Mouse (Mus musculus): Measurements from ENCODE around the gene Klhl36. TPM values are rescaled to one million over a fixed set of nuclear protein-coding genes. Genes with fewer than 3 reads are reported as not detected.

Klhl36 gene
- polyA plus RNA-seq, 1 experiment from 2014 or later, result 14.7 TPM

- no peak overlapping the region for H3K9ac ChIP-seq
- no peaks in the 10 kb centered on the region for H3K27me3 ChIP-seq
- no peak overlapping the region for H3K4me3 ChIP-seq
- ATAC-seq (ENCODE audit: borderline replicate concordance, extremely low read depth, low FRiP score, low TSS enrichment), result no peak
- 63% methylated on average over 5 of the region's 5 CpGs for WGBS
- no peaks in the 10 kb centered on the region for H3K9me3 ChIP-seq
- no peak overlapping the region for H3K4me2 ChIP-seq
- peak overlapping the region; percentile 43; the same call in 1 of the 2 replicates for H3K27ac ChIP-seq
- H3K4me1 ChIP-seq, result peaks cover 71% of the 10 kb centered on the region
- 0 out of 2 replicates have a peak, but pooled peaks cover 4% of the 10 kb centered on the region for H3K36me3 ChIP-seq
Observed at GRCm38 (mm10) chr8:119826982-119827381, 35.1 kb upstream of the Klhl36 start.

GRCm38 (mm10) chr8:119827721-119828153 lies 34.3 kb upstream of the Klhl36 start:
- H3K27me3 ChIP-seq, result no peaks in the 10 kb centered on the region
- H3K4me3 ChIP-seq, result no peak overlapping the region
- peaks cover 78% of the 10 kb centered on the region for H3K4me1 ChIP-seq
- no peak for ATAC-seq (ENCODE audit: borderline replicate concordance, extremely low read depth, low FRiP score, low TSS enrichment)
- peak overlapping the region; percentile 43 for H3K27ac ChIP-seq
- H3K36me3 ChIP-seq, result no peaks in the 10 kb centered on the region
- 27% methylated on average over 4 of the region's 4 CpGs for WGBS
- no peak overlapping the region for H3K9ac ChIP-seq
- H3K9me3 ChIP-seq, result no peaks in the 10 kb centered on the region
- no peak overlapping the region for H3K4me2 ChIP-seq

- no peaks in the 10 kb centered on the region for H3K27me3 ChIP-seq
- no peaks in the 10 kb centered on the region for H3K36me3 ChIP-seq
- 63% methylated on average over 10 of the region's 10 CpGs for WGBS
- no peak for ATAC-seq (ENCODE audit: borderline replicate concordance, extremely low read depth, low FRiP score, low TSS enrichment)
- no peak overlapping the region for H3K4me3 ChIP-seq
- no peak overlapping the region for H3K4me2 ChIP-seq
- no peak overlapping the region for H3K27ac ChIP-seq
- no peak overlapping the region for H3K9ac ChIP-seq
- H3K9me3 ChIP-seq, result no peaks in the 10 kb centered on the region
- H3K4me1 ChIP-seq, result peaks cover 83% of the 10 kb centered on the region
Observed at GRCm38 (mm10) chr8:119829015-119829414, 33.1 kb upstream of the Klhl36 start.

- Histone ChIP-seq H3K9ac (no peak overlapping the region), H3K4me1 (peaks cover 79% of the 10 kb centered on the region), H3K4me2 (no peak overlapping the region), H3K36me3 (no peaks in the 10 kb centered on the region), H3K4me3 (no peak overlapping the region), H3K27ac (no peak overlapping the region), H3K27me3 (no peaks in the 10 kb centered on the region), H3K9me3 (no peaks in the 10 kb centered on the region)
- WGBS, result 81% methylated on average over 13 of the region's 13 CpGs
- no peak for ATAC-seq (ENCODE audit: borderline replicate concordance, extremely low read depth, low FRiP score, low TSS enrichment)
Observed at GRCm38 (mm10) chr8:119829420-119829819, 32.6 kb upstream of the Klhl36 start.

- Histone ChIP-seq H3K9ac (no peak overlapping the region), H3K36me3 (no peaks in the 10 kb centered on the region), H3K4me1 (peaks cover 74% of the 10 kb centered on the region), H3K27ac (no peak overlapping the region), H3K4me2 (no peak overlapping the region), H3K4me3 (no peak overlapping the region), H3K27me3 (no peaks in the 10 kb centered on the region), H3K9me3 (no peaks in the 10 kb centered on the region)
- ATAC-seq (ENCODE audit: borderline replicate concordance, extremely low read depth, low FRiP score, low TSS enrichment), result no peak
- WGBS, result 67% methylated on average over 16 of the region's 16 CpGs
Observed at GRCm38 (mm10) chr8:119829870-119830580, 32.0 kb upstream of the Klhl36 start.

GRCm38 (mm10) chr8:119830589-119830988 lies 31.5 kb upstream of the Klhl36 start:
- ATAC-seq (ENCODE audit: borderline replicate concordance, extremely low read depth, low FRiP score, low TSS enrichment), result no peak
- 49% methylated on average over 7 of the region's 7 CpGs for WGBS

GRCm38 (mm10) chr8:119831336-119831995 lies 30.6 kb upstream of the Klhl36 start:
- H3K4me2 ChIP-seq, result peak overlapping the region; percentile 46
- H3K4me3 ChIP-seq, result peak overlapping the region; percentile 6; the same call in 1 of the 2 replicates
- H3K27ac ChIP-seq, result peak overlapping the region; percentile 86
- H3K9ac ChIP-seq, result peak overlapping the region; percentile 14; the same call in 1 of the 2 replicates
- H3K36me3 ChIP-seq, result no peaks in the 10 kb centered on the region
- WGBS, result 20% methylated on average over 20 of the region's 20 CpGs
- no peaks in the 10 kb centered on the region for H3K27me3 ChIP-seq
- H3K4me1 ChIP-seq, result peaks cover 59% of the 10 kb centered on the region
- ATAC-seq (ENCODE audit: borderline replicate concordance, extremely low read depth, low FRiP score, low TSS enrichment), result peak; percentile 77
- no peaks in the 10 kb centered on the region for H3K9me3 ChIP-seq

More at GRCm38 (mm10) chr8:119830589-119830988, 31.5 kb upstream of the Klhl36 start:
- peaks cover 68% of the 10 kb centered on the region for H3K4me1 ChIP-seq
- H3K27me3 ChIP-seq, result no peaks in the 10 kb centered on the region
- H3K4me2 ChIP-seq, result no peak overlapping the region
- no peaks in the 10 kb centered on the region for H3K9me3 ChIP-seq
- H3K4me3 ChIP-seq, result no peak overlapping the region
- no peaks in the 10 kb centered on the region for H3K36me3 ChIP-seq
- H3K9ac ChIP-seq, result no peak overlapping the region
- no peak overlapping the region for H3K27ac ChIP-seq

- 0 out of 2 replicates have a peak, but pooled peaks have one; percentile 3 for ATAC-seq (ENCODE audit: borderline replicate concordance, extremely low read depth, low FRiP score, low TSS enrichment)
- H3K4me3 ChIP-seq, result peak overlapping the region; percentile 6; the same call in 1 of the 2 replicates
Observed at GRCm38 (mm10) chr8:119832101-119832617, 29.9 kb upstream of the Klhl36 start.

GRCm38 (mm10) chr8:119832931-119833330 lies 29.1 kb upstream of the Klhl36 start:
- H3K4me1 ChIP-seq, result peaks cover 52% of the 10 kb centered on the region
- H3K36me3 ChIP-seq, result no peaks in the 10 kb centered on the region
- H3K9ac ChIP-seq, result no peak overlapping the region
- H3K27ac ChIP-seq, result peak overlapping the region; percentile 86; the same call in 1 of the 2 replicates
- ATAC-seq (ENCODE audit: borderline replicate concordance, extremely low read depth, low FRiP score, low TSS enrichment), result no peak
- no peaks in the 10 kb centered on the region for H3K27me3 ChIP-seq
- 0 out of 2 replicates have a peak overlapping the region, but pooled peaks have one; percentile 7 for H3K4me2 ChIP-seq
- WGBS, result 41% methylated on average over 5 of the region's 5 CpGs
- no peak overlapping the region for H3K4me3 ChIP-seq
- no peaks in the 10 kb centered on the region for H3K9me3 ChIP-seq

More at GRCm38 (mm10) chr8:119832101-119832617, 29.9 kb upstream of the Klhl36 start:
- WGBS, result 37% methylated on average over 7 of the region's 7 CpGs
- Histone ChIP-seq H3K4me2 (peak overlapping the region; percentile 46), H3K36me3 (no peaks in the 10 kb centered on the region), H3K27ac (peak overlapping the region; percentile 86), H3K27me3 (no peaks in the 10 kb centered on the region), H3K9me3 (no peaks in the 10 kb centered on the region), H3K4me1 (peaks cover 53% of the 10 kb centered on the region), H3K9ac (peak overlapping the region; percentile 14)

- no peak overlapping the region for H3K27ac ChIP-seq
- 79% methylated on average over 6 of the region's 6 CpGs for WGBS
- no peak overlapping the region for H3K4me2 ChIP-seq
- peaks cover 63% of the 10 kb centered on the region for H3K4me1 ChIP-seq
- no peak overlapping the region for H3K9ac ChIP-seq
- no peaks in the 10 kb centered on the region for H3K27me3 ChIP-seq
- H3K36me3 ChIP-seq, result no peaks in the 10 kb centered on the region
- ATAC-seq (ENCODE audit: borderline replicate concordance, extremely low read depth, low FRiP score, low TSS enrichment), result no peak
- H3K9me3 ChIP-seq, result no peaks in the 10 kb centered on the region
- no peak overlapping the region for H3K4me3 ChIP-seq
Observed at GRCm38 (mm10) chr8:119834676-119835075, 27.4 kb upstream of the Klhl36 start.

GRCm38 (mm10) chr8:119835270-119835669 lies 26.8 kb upstream of the Klhl36 start:
- H3K27me3 ChIP-seq, result no peaks in the 10 kb centered on the region
- H3K9me3 ChIP-seq, result no peaks in the 10 kb centered on the region
- H3K4me1 ChIP-seq, result peaks cover 61% of the 10 kb centered on the region
- no peak for ATAC-seq (ENCODE audit: borderline replicate concordance, extremely low read depth, low FRiP score, low TSS enrichment)
- no peak overlapping the region for H3K4me2 ChIP-seq
- no peak overlapping the region for H3K9ac ChIP-seq
- WGBS, result 84% methylated on average over 5 of the region's 5 CpGs
- H3K36me3 ChIP-seq, result no peaks in the 10 kb centered on the region
- H3K27ac ChIP-seq, result no peak overlapping the region
- no peak overlapping the region for H3K4me3 ChIP-seq

- no peak overlapping the region for H3K4me2 ChIP-seq
- H3K9me3 ChIP-seq, result no peaks in the 10 kb centered on the region
- ATAC-seq (ENCODE audit: borderline replicate concordance, extremely low read depth, low FRiP score, low TSS enrichment), result no peak
- H3K27me3 ChIP-seq, result no peaks in the 10 kb centered on the region
- no peaks in the 10 kb centered on the region for H3K36me3 ChIP-seq
- H3K4me3 ChIP-seq, result no peak overlapping the region
- H3K4me1 ChIP-seq, result peaks cover 51% of the 10 kb centered on the region
- no peak overlapping the region for H3K27ac ChIP-seq
- H3K9ac ChIP-seq, result no peak overlapping the region
- WGBS, result 80% methylated on average over 4 of the region's 4 CpGs
Observed at GRCm38 (mm10) chr8:119836831-119837230, 25.2 kb upstream of the Klhl36 start.
